Mouse (Mus musculus): ENCODE data around the gene Rsbn1. TPM values are rescaled to one million over a fixed set of nuclear protein-coding genes. Genes with fewer than 3 reads are reported as not detected.
A peak's percentile ranks its signal among the peaks of the same experiment; 100 is the strongest.

The Rsbn1 gene
- polyA plus RNA-seq, 1 experiment: 9.0 TPM

DNA sequence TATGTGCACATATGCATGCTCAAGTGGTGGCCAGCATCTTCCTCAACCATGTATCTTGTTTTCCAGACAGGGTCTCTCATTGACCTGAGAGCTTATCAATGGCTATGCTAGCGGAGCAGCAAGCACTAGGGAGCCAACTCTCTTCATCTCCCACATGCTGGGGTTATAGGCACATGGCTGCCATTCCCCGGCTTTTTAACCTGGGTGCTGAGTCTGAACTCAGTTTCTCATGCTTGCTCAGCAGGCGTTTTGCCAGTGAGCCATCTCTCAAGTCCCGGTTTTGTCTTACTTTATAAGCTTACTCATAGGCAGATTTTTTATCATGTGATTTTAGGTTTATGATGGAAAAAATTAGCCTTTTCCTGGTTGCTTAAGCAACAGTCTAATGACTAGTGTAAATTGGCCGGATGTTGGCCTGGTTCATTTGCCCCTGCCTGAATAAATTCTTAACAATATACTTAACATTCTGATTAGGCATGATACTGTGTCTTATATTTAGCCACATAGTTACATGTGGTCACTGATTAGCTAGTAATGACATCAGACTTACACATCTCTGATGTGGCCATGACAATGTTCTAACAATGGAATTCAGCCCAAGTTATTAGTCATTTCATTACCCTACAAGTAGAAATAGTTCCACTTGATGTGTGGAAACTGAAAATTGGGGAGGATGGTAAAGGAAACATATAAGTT is 6.4 kb upstream of the Rsbn1 start:
- no peak for TF ChIP-seq GATA1 (IDR thresholded peaks at IDR 0.05; ENCODE audit: borderline replicate concordance, low read length)
- no peak for TF ChIP-seq FLI1 (IDR thresholded peaks at IDR 0.05; ENCODE audit: low read length)
- peaks cover 48% of the 10 kb centered on the region for H3K36me3 ChIP-seq (replicated peaks; ENCODE audit: low read length)
- peaks cover 19% of the 10 kb centered on the region for H3K4me1 ChIP-seq

DNA sequence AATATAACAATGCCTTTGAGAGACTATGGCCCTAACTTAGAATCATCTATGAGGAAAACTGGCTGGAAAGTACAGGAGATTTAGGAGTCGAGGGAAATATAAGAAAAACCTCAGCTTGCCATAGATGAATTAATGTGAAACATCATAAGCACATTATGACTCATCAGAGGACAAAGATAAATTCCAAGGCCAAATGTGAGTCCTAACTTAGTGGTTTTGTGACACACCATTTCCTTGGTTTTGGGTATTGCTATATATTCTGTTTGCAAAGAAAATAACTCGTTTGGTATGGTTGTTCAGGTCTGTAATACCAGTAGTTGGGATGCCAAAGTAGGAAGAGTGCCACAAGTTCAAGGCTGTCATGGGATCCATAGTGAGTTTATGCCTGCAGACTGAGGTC is 5.1 kb upstream of the Rsbn1 start:
- peaks cover 19% of the 10 kb centered on the region for H3K4me1 ChIP-seq
- peaks cover 39% of the 10 kb centered on the region for H3K36me3 ChIP-seq (replicated peaks; ENCODE audit: low read length)
- H3K4me3 ChIP-seq (replicated peaks): no peak overlapping the region
- no peaks in the 10 kb centered on the region for H3K27me3 ChIP-seq (replicated peaks)
- TF ChIP-seq FLI1 (IDR thresholded peaks at IDR 0.05; ENCODE audit: low read length) (no peak), GATA1 (IDR thresholded peaks at IDR 0.05; ENCODE audit: borderline replicate concordance, low read length) (no peak)
- H3K9me3 ChIP-seq: no peaks in the 10 kb centered on the region

More for the DNA sequence above, 6.4 kb upstream of the Rsbn1 start:
- Histone ChIP-seq H3K27me3 (replicated peaks) (no peaks in the 10 kb centered on the region), H3K4me3 (replicated peaks) (no peak overlapping the region), H3K9me3 (no peaks in the 10 kb centered on the region)

DNA sequence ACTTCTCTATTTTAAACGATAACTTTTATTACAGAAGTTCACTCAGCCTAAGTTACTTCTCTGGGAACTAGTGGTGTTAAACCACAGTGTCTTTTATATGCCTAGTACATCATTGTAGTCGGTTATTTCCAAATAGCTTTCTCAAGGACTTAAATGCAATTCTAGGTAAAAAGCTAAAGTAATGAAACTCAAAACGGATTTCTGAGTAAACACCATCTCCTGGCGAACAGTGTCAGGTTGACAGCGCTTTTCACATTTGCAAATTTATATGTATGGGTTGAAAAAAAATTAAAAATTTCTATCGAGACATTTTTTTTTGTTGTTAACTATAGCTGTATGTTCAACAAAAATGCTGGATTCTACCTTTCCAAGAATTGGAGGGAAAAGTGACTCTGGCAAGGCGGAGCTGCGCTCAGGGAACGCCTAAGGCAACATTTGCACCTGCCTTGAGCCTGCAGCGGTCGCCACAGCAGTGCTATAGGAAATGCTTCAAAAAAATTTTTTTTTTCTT is 414 bp upstream of the Rsbn1 start:
- Histone ChIP-seq H3K9me3 (no peaks in the 10 kb centered on the region), H3K27me3 (replicated peaks) (no peaks in the 10 kb centered on the region)
- no peak for TF ChIP-seq GATA1 (IDR thresholded peaks at IDR 0.05; ENCODE audit: borderline replicate concordance, low read length)

DNA sequence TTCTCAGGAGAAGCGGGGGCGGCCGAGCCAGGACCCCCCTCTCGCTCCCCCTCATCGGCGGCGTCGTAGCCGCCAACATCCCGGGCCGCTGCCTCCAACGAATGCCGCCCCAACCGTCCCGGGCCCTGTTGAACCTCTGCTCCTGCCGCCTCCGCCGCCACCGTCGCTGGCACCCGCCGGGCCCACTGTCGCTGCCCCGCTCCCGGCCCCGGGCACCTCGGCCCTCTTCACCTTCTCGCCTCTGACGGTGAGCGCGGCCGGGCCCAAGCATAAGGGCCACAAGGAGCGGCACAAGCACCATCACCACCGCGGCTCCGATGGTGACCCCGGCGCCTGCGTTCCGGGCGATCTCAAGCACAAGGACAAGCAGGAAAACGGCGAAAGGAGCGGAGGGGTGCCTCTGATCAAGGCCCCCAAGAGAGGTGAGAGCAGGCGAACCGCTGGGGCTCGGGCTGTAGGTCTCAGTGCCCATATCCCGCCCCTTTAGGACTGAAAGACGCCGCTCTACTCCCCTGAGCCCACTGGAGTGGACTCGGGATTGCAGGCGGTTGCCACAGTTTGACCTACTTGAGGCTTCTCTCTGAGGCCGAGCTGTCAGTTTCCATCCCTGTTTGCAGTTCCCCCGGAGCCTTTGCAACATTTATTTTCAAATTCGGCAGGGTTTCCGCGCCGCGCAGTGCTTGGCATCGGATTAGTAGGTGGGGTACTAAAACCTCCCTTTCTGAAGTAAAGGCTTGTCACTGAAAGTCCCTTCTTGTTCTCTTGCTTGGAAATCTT is 1.0 kb downstream of the Rsbn1 start:
- Histone ChIP-seq H3K4me1 (peaks cover 13% of the 10 kb centered on the region), H3K27me3 (replicated peaks) (no peaks in the 10 kb centered on the region), H3K4me3 (replicated peaks) (peak overlapping the region; percentile 98), H3K9me3 (no peaks in the 10 kb centered on the region), H3K36me3 (replicated peaks; ENCODE audit: low read length) (peaks cover 11% of the 10 kb centered on the region)
- TF ChIP-seq FLI1 (IDR thresholded peaks at IDR 0.05; ENCODE audit: low read length) (no peak), GATA1 (IDR thresholded peaks at IDR 0.05; ENCODE audit: borderline replicate concordance, low read length) (no peak)

More for the DNA sequence above, 414 bp upstream of the Rsbn1 start:
- H3K4me1 ChIP-seq: peaks cover 16% of the 10 kb centered on the region; the same call in 1 of the 2 replicates
- peak overlapping the region; percentile 98 for H3K4me3 ChIP-seq (replicated peaks)
- H3K36me3 ChIP-seq (replicated peaks; ENCODE audit: low read length): peaks cover 13% of the 10 kb centered on the region

DNA sequence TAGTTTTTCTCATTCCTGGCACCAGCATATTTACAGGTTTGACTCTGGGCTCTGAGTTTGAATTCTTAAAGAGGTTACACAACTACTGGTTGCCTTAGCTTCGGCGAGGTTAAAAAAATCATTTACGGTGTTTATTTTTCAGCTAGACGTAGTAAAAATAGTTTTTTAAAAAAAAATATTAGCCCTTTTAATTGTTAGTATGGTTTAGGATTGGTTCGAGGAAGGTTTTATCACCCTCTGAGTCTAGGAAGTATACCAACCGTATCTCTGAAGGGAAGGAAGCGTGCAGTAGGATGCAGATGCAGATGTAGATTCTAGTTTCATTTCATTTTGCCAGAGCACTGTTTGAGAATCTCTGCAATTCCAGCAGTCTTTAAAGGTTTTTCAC is 1.6 kb downstream of the Rsbn1 start:
- H3K9me3 ChIP-seq: no peaks in the 10 kb centered on the region
- H3K4me3 ChIP-seq (replicated peaks): peak overlapping the region; percentile 98
- no peaks in the 10 kb centered on the region for H3K27me3 ChIP-seq (replicated peaks)
- peaks cover 9% of the 10 kb centered on the region for H3K36me3 ChIP-seq (replicated peaks; ENCODE audit: low read length)
- peaks cover 19% of the 10 kb centered on the region for H3K4me1 ChIP-seq
- TF ChIP-seq GATA1 (IDR thresholded peaks at IDR 0.05; ENCODE audit: borderline replicate concordance, low read length): no peak

DNA sequence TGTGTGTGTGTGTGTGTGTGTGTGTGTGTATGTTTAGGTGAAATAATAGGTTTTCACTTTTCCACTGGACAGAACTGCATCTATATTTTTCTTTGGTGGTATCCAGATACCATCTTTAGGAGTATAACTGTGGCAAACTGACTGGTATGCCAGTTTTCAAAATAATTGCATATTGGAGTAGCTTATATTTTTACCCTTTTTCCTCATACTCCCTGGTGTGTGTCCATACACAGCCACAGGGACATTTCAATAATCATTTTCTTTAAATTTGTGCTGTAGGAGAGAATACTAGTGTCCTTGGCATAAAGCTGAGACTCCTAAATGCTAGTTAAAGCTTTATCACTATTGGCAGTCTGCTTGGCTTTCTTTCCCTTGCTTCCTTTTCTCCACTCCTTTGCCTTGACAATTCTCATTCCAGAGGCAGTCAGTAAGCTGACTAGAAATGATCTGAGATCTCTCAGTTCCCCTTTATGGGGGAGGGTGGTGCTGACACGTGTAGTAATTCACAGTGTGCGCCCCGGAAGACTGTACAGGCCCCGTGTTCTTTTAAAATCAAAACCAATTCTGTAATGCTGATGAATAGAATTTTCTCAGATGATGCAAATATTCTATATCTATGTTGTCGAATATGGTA is 2.4 kb downstream of the Rsbn1 start:
- TF ChIP-seq FLI1 (IDR thresholded peaks at IDR 0.05; ENCODE audit: low read length): no peak
- no peak for TF ChIP-seq GATA1 (IDR thresholded peaks at IDR 0.05; ENCODE audit: borderline replicate concordance, low read length)
- H3K4me1 ChIP-seq: peaks cover 27% of the 10 kb centered on the region
- H3K27me3 ChIP-seq (replicated peaks): no peaks in the 10 kb centered on the region
- peak overlapping the region; percentile 98 for H3K4me3 ChIP-seq (replicated peaks)
- peaks cover 9% of the 10 kb centered on the region for H3K36me3 ChIP-seq (replicated peaks; ENCODE audit: low read length)
- no peaks in the 10 kb centered on the region for H3K9me3 ChIP-seq

DNA sequence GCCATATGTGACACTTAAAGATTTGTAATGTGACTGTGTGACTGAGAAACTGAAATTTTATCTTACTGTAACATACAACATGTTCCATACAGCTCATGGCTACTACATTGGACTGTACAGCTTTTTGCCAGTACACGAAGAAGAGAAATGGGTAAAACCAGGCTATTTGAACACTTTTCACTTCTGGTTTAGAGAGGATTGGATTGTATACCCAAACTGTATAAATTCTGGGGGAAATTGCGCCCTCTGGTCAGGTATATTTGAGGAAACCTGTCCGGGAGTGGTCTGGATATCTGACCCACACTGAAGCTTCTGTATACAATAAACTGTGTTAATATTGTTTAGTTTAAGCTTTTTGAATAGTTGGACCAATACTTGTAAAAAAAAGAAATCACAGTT is 2.9 kb downstream of the Rsbn1 start:
- no peak for TF ChIP-seq GATA1 (IDR thresholded peaks at IDR 0.05; ENCODE audit: borderline replicate concordance, low read length)
- no peak for TF ChIP-seq FLI1 (IDR thresholded peaks at IDR 0.05; ENCODE audit: low read length)
- H3K4me3 ChIP-seq (replicated peaks): peak overlapping the region; percentile 98
- H3K9me3 ChIP-seq: no peaks in the 10 kb centered on the region
- no peaks in the 10 kb centered on the region for H3K27me3 ChIP-seq (replicated peaks)
- peaks cover 9% of the 10 kb centered on the region for H3K36me3 ChIP-seq (replicated peaks; ENCODE audit: low read length)
- peaks cover 32% of the 10 kb centered on the region for H3K4me1 ChIP-seq

DNA sequence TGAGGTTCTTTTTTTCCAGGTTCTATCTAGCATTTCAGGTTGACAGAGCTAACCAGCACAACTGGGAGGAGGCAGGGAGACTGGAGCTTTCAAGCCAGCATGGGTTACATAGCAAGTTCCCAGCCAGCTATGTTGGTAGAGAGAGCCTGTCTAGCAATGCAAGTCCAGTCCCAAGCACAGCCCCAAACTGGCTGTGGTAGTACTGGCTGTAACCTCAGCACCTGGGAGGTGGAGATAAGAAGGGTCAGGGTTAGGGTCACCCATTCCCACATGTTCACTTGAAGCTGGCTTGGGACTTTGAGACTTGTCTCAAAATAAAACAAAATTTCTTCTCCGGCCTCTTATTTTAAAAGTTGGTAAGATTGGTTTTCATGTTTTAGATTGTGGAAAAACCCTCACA is 6.2 kb downstream of the Rsbn1 start:
- Histone ChIP-seq H3K36me3 (replicated peaks; ENCODE audit: low read length) (peaks cover 11% of the 10 kb centered on the region), H3K4me3 (replicated peaks) (peak overlapping the region; percentile 73), H3K9me3 (no peaks in the 10 kb centered on the region), H3K27me3 (replicated peaks) (no peaks in the 10 kb centered on the region), H3K4me1 (peaks cover 63% of the 10 kb centered on the region)
- TF ChIP-seq GATA1 (IDR thresholded peaks at IDR 0.05; ENCODE audit: borderline replicate concordance, low read length) (no peak), FLI1 (IDR thresholded peaks at IDR 0.05; ENCODE audit: low read length) (no peak)

DNA sequence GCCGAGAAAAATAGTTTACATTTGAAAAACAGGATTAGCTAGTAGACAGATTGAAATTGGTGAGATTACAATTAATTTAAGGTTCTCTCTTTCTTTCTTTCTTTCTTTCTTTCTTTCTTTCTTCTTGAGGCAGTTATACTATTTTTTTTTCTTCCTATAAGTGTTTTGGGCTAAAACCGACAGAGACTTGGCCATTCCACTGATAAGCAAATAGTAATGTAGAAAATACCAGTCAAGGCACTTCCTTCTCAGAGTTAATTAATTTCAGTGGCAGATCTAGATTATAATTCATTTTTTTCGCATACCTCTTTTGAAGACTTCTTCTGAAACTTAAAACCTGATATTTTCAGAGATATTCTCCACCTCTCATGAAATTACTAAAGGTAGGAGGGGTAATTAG is 11.4 kb downstream of the Rsbn1 start:
- no peak for TF ChIP-seq FLI1 (IDR thresholded peaks at IDR 0.05; ENCODE audit: low read length)
- TF ChIP-seq GATA1 (IDR thresholded peaks at IDR 0.05; ENCODE audit: borderline replicate concordance, low read length): no peak

DNA sequence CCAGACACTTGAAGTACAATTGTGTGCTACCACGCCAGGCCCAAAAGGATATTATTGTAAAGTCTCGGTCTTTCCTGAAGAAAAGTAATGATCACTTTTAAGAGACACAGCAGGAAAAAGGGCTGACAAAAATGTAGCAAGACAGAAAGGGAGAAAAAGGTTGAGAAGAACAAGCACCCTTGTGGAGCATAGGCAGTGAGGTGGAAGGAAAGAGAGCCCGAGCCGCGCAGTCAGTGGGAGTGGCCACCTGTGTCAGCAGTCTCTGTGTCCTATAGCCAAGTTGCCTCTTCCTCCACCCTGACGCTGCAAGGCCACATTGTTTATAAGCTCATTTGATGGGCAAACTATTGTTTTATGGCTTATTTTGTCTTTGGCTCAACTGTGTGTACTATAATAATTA is 13.6 kb downstream of the Rsbn1 start:
- no peaks in the 10 kb centered on the region for H3K27me3 ChIP-seq (replicated peaks)
- TF ChIP-seq GATA1 (IDR thresholded peaks at IDR 0.05; ENCODE audit: borderline replicate concordance, low read length) (no peak), FLI1 (IDR thresholded peaks at IDR 0.05; ENCODE audit: low read length) (no peak)
- H3K36me3 ChIP-seq (replicated peaks; ENCODE audit: low read length): peaks cover 47% of the 10 kb centered on the region
- no peaks in the 10 kb centered on the region for H3K9me3 ChIP-seq
- H3K4me3 ChIP-seq (replicated peaks): peak overlapping the region; percentile 83
- peaks cover 36% of the 10 kb centered on the region for H3K4me1 ChIP-seq

More for the DNA sequence above, 11.4 kb downstream of the Rsbn1 start:
- no peaks in the 10 kb centered on the region for H3K27me3 ChIP-seq (replicated peaks)
- peaks cover 33% of the 10 kb centered on the region for H3K36me3 ChIP-seq (replicated peaks; ENCODE audit: low read length)
- no peaks in the 10 kb centered on the region for H3K9me3 ChIP-seq
- peaks cover 58% of the 10 kb centered on the region for H3K4me1 ChIP-seq
- no peak overlapping the region for H3K4me3 ChIP-seq (replicated peaks)

Data from megakaryocyte, embryonic 14.5 days (primary cell).